ENCODE assay signal across 8 mouse cellular contexts in the genomic region with DNA sequence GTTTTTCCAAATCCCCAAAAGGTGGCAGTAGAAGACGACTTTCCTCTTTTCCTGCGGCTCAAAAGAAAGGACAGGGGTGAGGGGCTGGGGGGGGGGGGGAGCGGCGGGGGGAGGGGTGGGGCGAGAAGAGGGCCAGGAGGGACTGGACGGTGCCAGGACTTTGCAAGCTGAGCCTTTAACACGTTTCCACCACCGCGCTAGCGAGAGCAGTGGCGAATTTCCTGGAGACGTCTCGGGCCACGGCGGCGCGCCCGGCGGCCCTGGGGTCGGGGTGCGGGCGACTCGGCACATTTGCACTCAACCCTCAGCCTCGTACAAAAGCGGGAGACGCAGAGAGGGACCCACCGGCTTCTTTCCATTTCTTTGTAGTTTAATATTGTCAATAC.
A peak's percentile ranks its signal among the peaks of the same experiment; 100 is the strongest.
DNase-seq lines count a peak whose midpoint lies in the region; ATAC-seq and TF ChIP-seq lines count a peak whose summit lies in the region.

No protein-coding gene starts in this region.

- no peaks in the 10 kb centered on the region for H3K9me3 ChIP-seq in E14TG2a.4 (ENCODE audit: low read length)
- H3K9me3 ChIP-seq in heart, embryonic 10.5 days = no peaks in the 10 kb centered on the region
- H3K9me3 ChIP-seq in kidney, embryonic 15.5 days (replicated peaks) = no peaks in the 10 kb centered on the region
- no peaks in the 10 kb centered on the region for H3K9me3 ChIP-seq in lung, embryonic 15.5 days

- peak overlapping the region; percentile 89 for H3K4me2 ChIP-seq in kidney, embryonic 15.5 days
- peak overlapping the region; percentile 69 for H3K4me2 ChIP-seq in lung, embryonic 15.5 days

- H3K9ac ChIP-seq in kidney, embryonic 15.5 days = peak overlapping the region; percentile 39; the same call in 1 of the 2 replicates
- H3K9ac ChIP-seq in lung, embryonic 15.5 days = peak overlapping the region; percentile 34

- peaks cover 34% of the 10 kb centered on the region for H3K4me1 ChIP-seq in E14TG2a.4 (replicated peaks; ENCODE audit: low read depth, low read length)
- H3K4me1 ChIP-seq in heart, embryonic 10.5 days = peaks cover 41% of the 10 kb centered on the region
- H3K4me1 ChIP-seq in kidney, embryonic 15.5 days = peaks cover 44% of the 10 kb centered on the region
- H3K4me1 ChIP-seq in lung, embryonic 15.5 days = peaks cover 26% of the 10 kb centered on the region

- no peaks in the 10 kb centered on the region for H3K36me3 ChIP-seq in E14TG2a.4 (ENCODE audit: insufficient read depth, low read length)
- H3K36me3 ChIP-seq in heart, embryonic 10.5 days = peaks cover 16% of the 10 kb centered on the region
- H3K36me3 ChIP-seq in kidney, embryonic 15.5 days = peaks cover 14% of the 10 kb centered on the region; the same call in 1 of the 2 replicates
- H3K36me3 ChIP-seq in lung, embryonic 15.5 days = no peaks in the 10 kb centered on the region

- peak overlapping the region; percentile 72 for H3K4me3 ChIP-seq in E14TG2a.4 (replicated peaks; ENCODE audit: low read length)
- peak overlapping the region; percentile 65 for H3K4me3 ChIP-seq in heart, embryonic 10.5 days
- peak overlapping the region; percentile 48 for H3K4me3 ChIP-seq in kidney, embryonic 15.5 days (replicated peaks)
- peak overlapping the region; percentile 44 for H3K4me3 ChIP-seq in lung, embryonic 15.5 days

- peak; percentile 88 for DNase-seq in adrenal gland, adult 2 months
- peak; percentile 90 for DNase-seq in embryo, embryonic 9.5 days (ENCODE audit: extremely low spot score)
- peak; percentile 92 for DNase-seq in heart, embryonic 10.5 days (ENCODE audit: low spot score)
- peak; percentile 70 for DNase-seq in ovary, postnatal 36 days (ENCODE audit: low spot score)
- DNase-seq in spleen, adult 12 weeks (ENCODE audit: low spot score) = no peak

- peaks cover 44% of the 10 kb centered on the region for H3K27me3 ChIP-seq in E14TG2a.4 (ENCODE audit: insufficient read depth, low read length)
- H3K27me3 ChIP-seq in heart, embryonic 10.5 days (ENCODE audit: insufficient read depth, poor library complexity, severe bottlenecking) = 0 out of 2 replicates have a peak, but pooled peaks cover 5% of the 10 kb centered on the region
- H3K27me3 ChIP-seq in kidney, embryonic 15.5 days = peaks cover 20% of the 10 kb centered on the region
- H3K27me3 ChIP-seq in lung, embryonic 15.5 days = peaks cover 14% of the 10 kb centered on the region; the same call in 1 of the 2 replicates

- peak overlapping the region; percentile 93 for H3K27ac ChIP-seq in heart, embryonic 10.5 days
- H3K27ac ChIP-seq in kidney, embryonic 15.5 days = peak overlapping the region; percentile 95
- peak overlapping the region; percentile 92 for H3K27ac ChIP-seq in lung, embryonic 15.5 days

- ATAC-seq in kidney, embryonic 15.5 days (replicated peaks; ENCODE audit: low FRiP score) = peak; percentile 89
- peak; percentile 85 for ATAC-seq in lung, embryonic 15.5 days (ENCODE audit: borderline replicate concordance, extremely low read depth, low FRiP score, low TSS enrichment)

- TF ChIP-seq CTCF in E14TG2a.4 (conservative IDR thresholded peaks at IDR 0.05; ENCODE audit: low read length) = no peak

- under 1% methylated on average over 24 of the region's 27 CpGs for WGBS in heart, embryonic 10.5 days
- under 1% methylated on average over 24 of the region's 27 CpGs for WGBS in kidney, embryonic 15.5 days
- WGBS in lung, embryonic 15.5 days = under 1% methylated on average over 23 of the region's 27 CpGs
